Mouse (Mus musculus): ENCODE data around the gene Cdh1. TPM values are rescaled to one million over a fixed set of nuclear protein-coding genes. Genes with fewer than 3 reads are reported as not detected.
"Not testable (repeated sequence)": the region's sequence is repeated elsewhere in the genome, so short reads cannot be mapped to it uniquely, and the experiment has no call there.

The Cdh1 gene
- polyA plus RNA-seq, 1 experiment from 2014 or later: 4.6 TPM

GRCm38 (mm10) chr8:106606601-106607145 is 3.5 kb downstream of the Cdh1 start:
- Histone ChIP-seq H3K9me3 (ENCODE audit: control insufficient read depth, low read length) (no peaks in the 10 kb centered on the region), H3K27me3 (replicated peaks; ENCODE audit: control insufficient read depth, insufficient read depth, low read length) (peaks cover 29% of the 10 kb centered on the region), H3K36me3 (ENCODE audit: control insufficient read depth, insufficient read depth, low read length) (no peaks in the 10 kb centered on the region), H3K4me3 (ENCODE audit: low read length) (no peak overlapping the region), H3K27ac (ENCODE audit: low read depth, low read length) (no peak overlapping the region), H3K4me1 (ENCODE audit: control insufficient read depth, insufficient read depth, low read depth, low read length) (peaks cover 11% of the 10 kb centered on the region), H3K9ac (ENCODE audit: low read depth, low read length) (no peak overlapping the region), H3K4me2 (ENCODE audit: low read length) (no peak overlapping the region)
- WGBS: 40% methylated on average over 15 of the region's 15 CpGs
- ATAC-seq: no peak

GRCm38 (mm10) chr8:106607783-106608182 is 4.6 kb downstream of the Cdh1 start:
- 95% methylated on average over 4 of the region's 4 CpGs for WGBS

GRCm38 (mm10) chr8:106608425-106608824 is 5.3 kb downstream of the Cdh1 start:
- Histone ChIP-seq H3K4me3 (ENCODE audit: low read length) (no peak overlapping the region), H3K36me3 (ENCODE audit: control insufficient read depth, insufficient read depth, low read length) (no peaks in the 10 kb centered on the region), H3K4me2 (ENCODE audit: low read length) (no peak overlapping the region), H3K27ac (ENCODE audit: low read depth, low read length) (no peak overlapping the region), H3K27me3 (replicated peaks; ENCODE audit: control insufficient read depth, insufficient read depth, low read length) (peaks cover 14% of the 10 kb centered on the region), H3K9me3 (ENCODE audit: control insufficient read depth, low read length) (no peaks in the 10 kb centered on the region), H3K4me1 (ENCODE audit: control insufficient read depth, insufficient read depth, low read depth, low read length) (peaks cover 4% of the 10 kb centered on the region), H3K9ac (ENCODE audit: low read depth, low read length) (no peak overlapping the region)
- 67% methylated on average over 3 of the region's 3 CpGs for WGBS
- ATAC-seq: no peak

More at GRCm38 (mm10) chr8:106607783-106608182, 4.6 kb downstream of the Cdh1 start:
- H3K4me1 ChIP-seq (ENCODE audit: control insufficient read depth, insufficient read depth, low read depth, low read length): peaks cover 11% of the 10 kb centered on the region
- peaks cover 20% of the 10 kb centered on the region for H3K27me3 ChIP-seq (replicated peaks; ENCODE audit: control insufficient read depth, insufficient read depth, low read length)
- ATAC-seq; H3K9me3 ChIP-seq (ENCODE audit: control insufficient read depth, low read length); H3K4me2 ChIP-seq (ENCODE audit: low read length); H3K36me3 ChIP-seq (ENCODE audit: control insufficient read depth, insufficient read depth, low read length); H3K4me3 ChIP-seq (ENCODE audit: low read length); H3K9ac ChIP-seq (ENCODE audit: low read depth, low read length); H3K27ac ChIP-seq (ENCODE audit: low read depth, low read length): not testable (repeated sequence)

GRCm38 (mm10) chr8:106609076-106609903 is 6.1 kb downstream of the Cdh1 start:
- 78% methylated on average over 7 of the region's 7 CpGs for WGBS
- H3K9ac ChIP-seq (ENCODE audit: low read depth, low read length): no peak overlapping the region
- H3K4me1 ChIP-seq (ENCODE audit: control insufficient read depth, insufficient read depth, low read depth, low read length): no peaks in the 10 kb centered on the region
- H3K27ac ChIP-seq (ENCODE audit: low read depth, low read length): no peak overlapping the region
- no peak overlapping the region for H3K4me2 ChIP-seq (ENCODE audit: low read length)
- H3K27me3 ChIP-seq (replicated peaks; ENCODE audit: control insufficient read depth, insufficient read depth, low read length): peaks cover 11% of the 10 kb centered on the region
- no peak for ATAC-seq
- no peaks in the 10 kb centered on the region for H3K36me3 ChIP-seq (ENCODE audit: control insufficient read depth, insufficient read depth, low read length)
- no peaks in the 10 kb centered on the region for H3K9me3 ChIP-seq (ENCODE audit: control insufficient read depth, low read length)
- no peak overlapping the region for H3K4me3 ChIP-seq (ENCODE audit: low read length)

GRCm38 (mm10) chr8:106610958-106611640 is 7.9 kb downstream of the Cdh1 start:
- no peak overlapping the region for H3K4me3 ChIP-seq (ENCODE audit: low read length)
- H3K9ac ChIP-seq (ENCODE audit: low read depth, low read length): no peak overlapping the region
- 73% methylated on average over 9 of the region's 9 CpGs for WGBS
- H3K36me3 ChIP-seq (ENCODE audit: control insufficient read depth, insufficient read depth, low read length): no peaks in the 10 kb centered on the region
- no peaks in the 10 kb centered on the region for H3K4me1 ChIP-seq (ENCODE audit: control insufficient read depth, insufficient read depth, low read depth, low read length)
- H3K27me3 ChIP-seq (replicated peaks; ENCODE audit: control insufficient read depth, insufficient read depth, low read length): no peaks in the 10 kb centered on the region; the same call in none of the 2 replicates
- no peak overlapping the region for H3K4me2 ChIP-seq (ENCODE audit: low read length)
- no peak overlapping the region for H3K27ac ChIP-seq (ENCODE audit: low read depth, low read length)
- ATAC-seq: no peak
- H3K9me3 ChIP-seq (ENCODE audit: control insufficient read depth, low read length): no peaks in the 10 kb centered on the region

- no peak overlapping the region for H3K4me3 ChIP-seq (ENCODE audit: low read length)
- WGBS: 84% methylated on average over 3 of the region's 3 CpGs
- no peak overlapping the region for H3K4me2 ChIP-seq (ENCODE audit: low read length)
- H3K4me1 ChIP-seq (ENCODE audit: control insufficient read depth, insufficient read depth, low read depth, low read length): no peaks in the 10 kb centered on the region
- no peaks in the 10 kb centered on the region; the same call in 1 of the 2 replicates for H3K27me3 ChIP-seq (replicated peaks; ENCODE audit: control insufficient read depth, insufficient read depth, low read length)
- no peaks in the 10 kb centered on the region for H3K9me3 ChIP-seq (ENCODE audit: control insufficient read depth, low read length)
- no peaks in the 10 kb centered on the region for H3K36me3 ChIP-seq (ENCODE audit: control insufficient read depth, insufficient read depth, low read length)
- no peak for ATAC-seq
- H3K27ac ChIP-seq (ENCODE audit: low read depth, low read length): no peak overlapping the region
- H3K9ac ChIP-seq (ENCODE audit: low read depth, low read length): no peak overlapping the region
These were observed 8.9 kb downstream of the Cdh1 start for GRCm38 (mm10) chr8:106612047-106612446.

- ATAC-seq: no peak
- H3K4me3 ChIP-seq (ENCODE audit: low read length): no peak overlapping the region
- H3K4me2 ChIP-seq (ENCODE audit: low read length): no peak overlapping the region
- no peaks in the 10 kb centered on the region for H3K36me3 ChIP-seq (ENCODE audit: control insufficient read depth, insufficient read depth, low read length)
- 68% methylated on average over 5 of the region's 5 CpGs for WGBS
- no peak overlapping the region for H3K27ac ChIP-seq (ENCODE audit: low read depth, low read length)
- H3K9ac ChIP-seq (ENCODE audit: low read depth, low read length): no peak overlapping the region
- no peaks in the 10 kb centered on the region for H3K9me3 ChIP-seq (ENCODE audit: control insufficient read depth, low read length)
- H3K4me1 ChIP-seq (ENCODE audit: control insufficient read depth, insufficient read depth, low read depth, low read length): no peaks in the 10 kb centered on the region; the same call in 1 of the 2 replicates
- no peaks in the 10 kb centered on the region for H3K27me3 ChIP-seq (replicated peaks; ENCODE audit: control insufficient read depth, insufficient read depth, low read length)
These were observed 11.6 kb downstream of the Cdh1 start for GRCm38 (mm10) chr8:106614704-106615103.

- Histone ChIP-seq H3K36me3 (ENCODE audit: control insufficient read depth, insufficient read depth, low read length) (no peaks in the 10 kb centered on the region), H3K27ac (ENCODE audit: low read depth, low read length) (no peak overlapping the region), H3K4me1 (ENCODE audit: control insufficient read depth, insufficient read depth, low read depth, low read length) (no peaks in the 10 kb centered on the region; the same call in 1 of the 2 replicates), H3K9me3 (ENCODE audit: control insufficient read depth, low read length) (no peaks in the 10 kb centered on the region), H3K4me2 (ENCODE audit: low read length) (no peak overlapping the region), H3K27me3 (replicated peaks; ENCODE audit: control insufficient read depth, insufficient read depth, low read length) (no peaks in the 10 kb centered on the region), H3K4me3 (ENCODE audit: low read length) (no peak overlapping the region), H3K9ac (ENCODE audit: low read depth, low read length) (no peak overlapping the region)
- ATAC-seq: no peak
- 77% methylated on average over 10 of the region's 10 CpGs for WGBS
These were observed 12.6 kb downstream of the Cdh1 start for GRCm38 (mm10) chr8:106615661-106616299.

GRCm38 (mm10) chr8:106616679-106617078 is 13.5 kb downstream of the Cdh1 start:
- Histone ChIP-seq H3K4me3 (ENCODE audit: low read length) (no peak overlapping the region), H3K9me3 (ENCODE audit: control insufficient read depth, low read length) (no peaks in the 10 kb centered on the region), H3K27ac (ENCODE audit: low read depth, low read length) (no peak overlapping the region), H3K36me3 (ENCODE audit: control insufficient read depth, insufficient read depth, low read length) (no peaks in the 10 kb centered on the region), H3K4me2 (ENCODE audit: low read length) (no peak overlapping the region), H3K27me3 (replicated peaks; ENCODE audit: control insufficient read depth, insufficient read depth, low read length) (no peaks in the 10 kb centered on the region), H3K9ac (ENCODE audit: low read depth, low read length) (no peak overlapping the region), H3K4me1 (ENCODE audit: control insufficient read depth, insufficient read depth, low read depth, low read length) (no peaks in the 10 kb centered on the region; the same call in 1 of the 2 replicates)
- whole genome bisulfite sequencing: 53% methylated on average over 4 of the region's 4 CpGs
- ATAC-seq: no peak

Data from hindbrain, embryonic 16.5 days (tissue).